Mouse (Mus musculus) myocyte (in vitro differentiated cells): ENCODE measurements around the gene Dctpp1.

ENCODE experiments used
- CEBPB ChIP-seq: IDR thresholded peaks from 2 replicates; pipeline ENCODE4 v1.6.1; 2011; ENCODE audit warnings: mild to moderate bottlenecking, moderate library complexity; ENCODE audit not compliant: poor library complexity, insufficient read depth, severe bottlenecking
- E2F4 ChIP-seq: IDR thresholded peaks from one replicate; pipeline ENCODE4 v1.6.1; 2011; ENCODE audit warnings: mild to moderate bottlenecking, control low read depth, moderate library complexity; ENCODE audit not compliant: insufficient read depth
- MAX ChIP-seq: IDR thresholded peaks from one replicate; pipeline ENCODE4 v1.6.1; 2011; ENCODE audit warnings: low read depth, mild to moderate bottlenecking, control low read depth
- MYOD1 ChIP-seq, 3 experiments: IDR thresholded peaks; one replicate each; pipeline ENCODE4 v1.6.1; 2011; ENCODE audit warnings: control low read depth in 2 of 3, low read depth in 2 of 3, mild to moderate bottlenecking in 2 of 3, moderate library complexity in 1 of 3; ENCODE audit not compliant: insufficient read length in 2 of 3, control insufficient read depth in 1 of 3
- MYOG ChIP-seq, 3 experiments: IDR thresholded peaks; one replicate each; pipeline ENCODE4 v1.6.1; 2011; ENCODE audit warnings: control low read depth in 2 of 3, low read depth in 2 of 3, mild to moderate bottlenecking in 2 of 3; ENCODE audit not compliant: insufficient read length in 2 of 3, control insufficient read depth in 1 of 3, insufficient read depth in 1 of 3
- POLR2A ChIP-seq: IDR thresholded peaks from one replicate; pipeline ENCODE4 v1.6.1; 2011; ENCODE audit warnings: low read depth, mild to moderate bottlenecking, control low read depth, moderate library complexity; ENCODE audit not compliant: insufficient read length
- REST ChIP-seq: IDR thresholded peaks from one replicate; pipeline ENCODE4 v1.6.1; 2011; ENCODE audit warnings: mild to moderate bottlenecking, control low read depth, moderate library complexity; ENCODE audit not compliant: insufficient read depth, insufficient read length
- SRF ChIP-seq: IDR thresholded peaks from one replicate; pipeline ENCODE4 v1.6.1; 2011; ENCODE audit warnings: low read depth; ENCODE audit not compliant: control insufficient read depth, insufficient read length
- TCF12 ChIP-seq: IDR thresholded peaks from one replicate; pipeline ENCODE4 v1.6.1; 2011; ENCODE audit warnings: mild to moderate bottlenecking, control low read depth; ENCODE audit not compliant: poor library complexity, insufficient read depth, severe bottlenecking
- USF1 ChIP-seq: IDR thresholded peaks from one replicate; pipeline ENCODE4 v1.6.1; 2011; ENCODE audit warnings: low read depth, mild to moderate bottlenecking, control low read depth, moderate library complexity

DNA sequence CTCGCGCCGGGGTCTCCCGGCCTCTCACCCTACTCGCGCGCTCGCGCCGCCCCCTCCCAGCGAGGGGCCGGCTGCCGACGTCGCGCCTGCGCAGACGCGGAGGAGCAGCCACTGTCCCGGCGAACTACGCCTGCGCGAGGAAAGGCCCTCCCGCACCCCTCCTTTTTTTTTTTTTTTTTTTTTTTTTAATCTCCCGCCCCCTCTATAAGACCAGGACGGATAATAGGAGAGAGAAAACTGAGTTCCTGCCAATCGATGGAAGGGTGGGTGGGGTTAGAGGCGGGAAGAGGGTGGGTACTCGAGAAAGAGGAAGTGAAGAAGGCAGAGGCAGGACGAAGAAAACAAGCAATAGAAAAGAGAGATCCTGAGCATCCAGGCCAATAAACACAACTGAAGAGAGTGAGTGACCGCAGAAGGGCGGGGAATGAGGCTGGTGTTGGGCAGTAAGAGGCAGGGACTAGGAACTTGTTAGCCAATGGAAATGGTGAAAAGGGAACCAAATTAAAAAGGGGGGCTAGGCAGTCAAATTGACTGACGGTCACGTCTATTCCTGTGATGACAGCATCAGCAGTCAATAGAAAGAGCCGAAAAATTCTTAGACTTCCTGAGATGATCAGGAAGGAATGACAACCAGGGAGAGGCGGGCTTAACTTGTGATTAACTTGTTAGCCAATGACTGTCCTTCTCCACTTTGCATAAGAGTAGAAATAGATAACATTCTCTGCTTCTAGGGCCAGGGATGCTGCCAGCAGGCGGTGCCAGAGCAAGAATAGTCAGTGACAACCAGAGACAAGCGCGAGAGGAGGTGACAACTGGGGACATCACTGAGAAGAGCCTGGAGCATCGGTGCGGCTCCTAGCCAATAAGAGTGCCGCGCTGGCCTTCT lies 51.7 kb downstream of the Dctpp1 start, which contains the start of gene Mylpf:
- TF ChIP-seq USF1 (no peak), POLR2A (peak; percentile 90), E2F4 (no peak), CEBPB (no peak), MYOG (IDR thresholded peaks at IDR 0.05; ENCODE audit: control insufficient read depth in 1 of 3, insufficient read depth in 1 of 3, insufficient read length in 2 of 3, low read depth in 2 of 3) (peak in 1 of 3 experiments; percentile 64), MAX (no peak), TCF12 (no peak), MYOD1 (IDR thresholded peaks at IDR 0.05; ENCODE audit: control insufficient read depth in 1 of 3, insufficient read length in 2 of 3, low read depth in 2 of 3) (peak in 1 of 3 experiments; percentile 49), SRF (no peak), REST (no peak)
